Mouse (Mus musculus) embryonic fibroblast, embryonic 13.5 days (primary cell): ENCODE data around the gene Myh9.

Experiments used
- CTCF ChIP-seq: IDR thresholded peaks from 2 replicates; pipeline ENCODE4 v1.5.1; 2011; ENCODE audit warnings: mild to moderate bottlenecking, control low read depth, low read length, moderate library complexity, borderline replicate concordance; ENCODE audit not compliant: insufficient read depth
- POLR2A ChIP-seq: IDR thresholded peaks from 2 replicates; pipeline ENCODE4 v1.6.1; 2011; ENCODE audit warnings: low read depth, mild to moderate bottlenecking, control low read depth, low read length, moderate library complexity

GRCm38 (mm10) chr15:77831138-77831579 lies 10.8 kb downstream of the Myh9 start:
- no peak for TF ChIP-seq CTCF
- no peak for TF ChIP-seq POLR2A
